Mouse (Mus musculus): ENCODE measurements around the gene Ano6.

DNA sequence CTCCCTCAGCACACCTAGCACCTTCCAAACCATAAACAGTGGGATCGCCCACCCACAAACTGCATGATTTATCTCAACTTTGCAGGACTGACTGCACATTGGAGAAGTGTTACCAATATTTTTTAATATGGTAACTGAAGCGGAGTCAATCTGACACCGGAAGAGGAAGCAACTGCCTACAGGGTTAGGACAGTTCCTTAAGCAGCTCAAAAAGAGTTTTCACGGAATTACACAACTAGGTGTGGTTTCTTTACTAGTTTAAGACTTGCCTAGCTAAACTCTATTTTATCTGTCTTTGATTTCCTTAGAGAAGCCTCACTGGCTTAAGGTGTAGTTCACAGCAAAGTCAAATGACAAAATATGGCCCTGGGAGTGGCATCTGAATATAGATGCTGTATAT, 223.9 kb downstream of the Ano6 start:
- TF ChIP-seq POLR2A (IDR thresholded peaks at IDR 0.05; ENCODE audit: control insufficient read depth, low read depth, low read length) = no peak
- no peak for TF ChIP-seq CTCF (IDR thresholded peaks at IDR 0.05; ENCODE audit: control insufficient read depth, insufficient read depth, insufficient replicate concordance, low read depth, low read length)

Data from testis, adult 2 months (tissue).